Comparison of ENCODE assay signal across 24 mouse cellular contexts in the genomic region with DNA sequence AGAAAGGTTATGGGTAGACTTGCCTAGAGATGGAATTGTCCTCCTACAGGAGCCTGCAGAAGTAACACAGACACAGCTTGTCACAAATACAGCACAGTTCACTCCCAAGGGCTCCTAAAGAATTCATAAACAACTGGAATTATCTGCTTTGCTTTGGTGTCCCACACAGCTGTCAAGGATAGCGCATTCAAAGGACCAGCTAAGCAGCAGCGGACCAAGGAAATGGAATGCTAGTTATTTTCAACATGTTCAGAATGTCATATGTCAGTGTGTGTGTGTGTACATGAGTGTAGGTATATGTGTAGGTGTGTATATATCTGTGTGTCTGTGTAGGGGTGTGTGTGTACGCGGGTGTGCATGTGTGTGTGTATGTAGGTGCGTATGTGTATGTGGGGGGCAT. TPM values are rescaled to one million over a fixed set of nuclear protein-coding genes. Genes with fewer than 3 reads are reported as not detected.
A peak's percentile ranks its signal among the peaks of the same experiment; 100 is the strongest.
DNase-seq lines count a peak whose midpoint lies in the region; ATAC-seq and TF ChIP-seq lines count a peak whose summit lies in the region.
"Had no signal": no experiment of that assay in that cellular context is flagged by ENCODE, and none has a peak within 500 bp of the region (broad histone marks: within the 10 kb centered on the region; RNA-seq: fewer than 3 reads in every experiment).

No protein-coding gene starts in this region.

- no peaks in the 10 kb centered on the region for H3K9me3 ChIP-seq in heart, embryonic 16.5 days (replicated peaks; ENCODE audit: control insufficient read depth, low read length)
- no peaks in the 10 kb centered on the region for H3K9me3 ChIP-seq in heart, embryonic 12.5 days (replicated peaks)
- H3K9me3 ChIP-seq in lung, postnatal 0 days (ENCODE audit: low read length), result no peaks in the 10 kb centered on the region
- H3K9me3 ChIP-seq in intestine, embryonic 16.5 days (ENCODE audit: control insufficient read depth, low read length), result no peaks in the 10 kb centered on the region
- H3K9me3 ChIP-seq: embryonic facial prominence, embryonic 13.5 days; hindbrain, embryonic 10.5 days; liver, embryonic 12.5 days; midbrain, embryonic 12.5 days had no signal

- 74% methylated on average over 5 of the region's 5 CpGs for WGBS in heart, embryonic 16.5 days
- 87% methylated on average over 5 of the region's 5 CpGs for WGBS in heart, embryonic 12.5 days
- WGBS in lung, postnatal 0 days, result 74% methylated on average over 5 of the region's 5 CpGs
- WGBS in lung, adult 2 months, result 91% methylated on average over 5 of the region's 5 CpGs
- 74% methylated on average over 5 of the region's 5 CpGs for WGBS in intestine, embryonic 16.5 days
- 79% methylated on average over 5 of the region's 5 CpGs for WGBS in small intestine, adult 2 months

- no peak for TF ChIP-seq EP300 in lung, postnatal 0 days (IDR thresholded peaks at IDR 0.05)

- ATAC-seq in heart, embryonic 16.5 days (replicated peaks; ENCODE audit: extremely low read depth, insufficient read depth, low FRiP score), result no peak
- ATAC-seq in heart, embryonic 12.5 days (ENCODE audit: insufficient number of reproducible peaks, low FRiP score), result no peak
- ATAC-seq in lung, postnatal 0 days, result no peak
- no peak for ATAC-seq in intestine, embryonic 16.5 days
- ATAC-seq: forebrain, embryonic 14.5 days; hindbrain, embryonic 16.5 days; liver, embryonic 12.5 days had no signal

- peak overlapping the region; percentile 32; the same call in 1 of the 2 replicates for H3K27ac ChIP-seq in heart, embryonic 16.5 days (ENCODE audit: low read length)
- H3K27ac ChIP-seq in heart, embryonic 12.5 days (ENCODE audit: poor library complexity, severe bottlenecking), result no peak overlapping the region
- H3K27ac ChIP-seq in lung, postnatal 0 days (ENCODE audit: low read length), result no peak overlapping the region
- peak overlapping the region; percentile 76 for H3K27ac ChIP-seq in intestine, embryonic 16.5 days (ENCODE audit: low read length)
- H3K27ac ChIP-seq in small intestine, adult 2 months (ENCODE audit: insufficient read depth, low read depth, low read length), result peak overlapping the region; percentile 73; the same call in 1 of the 2 replicates
- H3K27ac ChIP-seq: embryonic facial prominence, embryonic 13.5 days; hindbrain, embryonic 10.5 days; kidney, postnatal 0 days; left cerebral cortex, adult 2 months; liver, embryonic 12.5 days; midbrain, embryonic 12.5 days had no signal

- no peak for TF ChIP-seq POLR2A in lung, adult 2 months (IDR thresholded peaks at IDR 0.05; ENCODE audit: borderline replicate concordance, extremely low read depth, low read depth, low read length)
- TF ChIP-seq POLR2A in small intestine, adult 2 months (IDR thresholded peaks at IDR 0.05; ENCODE audit: low read depth, low read length), result no peak

- H3K4me3 ChIP-seq in heart, embryonic 16.5 days (ENCODE audit: low read length), result no peak overlapping the region
- no peak overlapping the region for H3K4me3 ChIP-seq in heart, embryonic 12.5 days
- H3K4me3 ChIP-seq in lung, postnatal 0 days (ENCODE audit: low read depth, low read length), result no peak overlapping the region
- no peak overlapping the region for H3K4me3 ChIP-seq in lung, adult 2 months (replicated peaks; ENCODE audit: extremely low read depth, low read depth, low read length)
- no peak overlapping the region for H3K4me3 ChIP-seq in intestine, embryonic 16.5 days (ENCODE audit: low read length)
- no peak overlapping the region for H3K4me3 ChIP-seq in small intestine, adult 2 months (ENCODE audit: low read depth, low read length)
- H3K4me3 ChIP-seq: embryonic facial prominence, embryonic 13.5 days; hindbrain, embryonic 10.5 days; left cerebral cortex, adult 2 months; liver, embryonic 12.5 days; midbrain, embryonic 12.5 days had no signal

- no peak for TF ChIP-seq CTCF in lung, postnatal 0 days (IDR thresholded peaks at IDR 0.05)
- TF ChIP-seq CTCF in lung, adult 2 months (IDR thresholded peaks at IDR 0.05; ENCODE audit: insufficient read depth, low read length), result no peak
- no peak for TF ChIP-seq CTCF in small intestine, adult 2 months (IDR thresholded peaks at IDR 0.05; ENCODE audit: extremely low read depth, insufficient read length, insufficient replicate concordance, low read depth, low read length)

- no peak overlapping the region for H3K4me2 ChIP-seq in heart, embryonic 16.5 days (ENCODE audit: low read depth, low read length)
- H3K4me2 ChIP-seq in heart, embryonic 12.5 days, result no peak overlapping the region
- H3K4me2 ChIP-seq in lung, postnatal 0 days (replicated peaks; ENCODE audit: low read depth, low read length), result no peak overlapping the region
- H3K4me2 ChIP-seq in intestine, embryonic 16.5 days (ENCODE audit: low read depth, low read length), result no peak overlapping the region
- H3K4me2 ChIP-seq: embryonic facial prominence, embryonic 13.5 days; liver, embryonic 12.5 days; midbrain, embryonic 12.5 days had no signal

- peak; percentile 27 for DNase-seq in lung, postnatal 0 days (ENCODE audit: low spot score)
- DNase-seq in lung, adult 2 months, result no peak
- DNase-seq in spleen, adult 12 weeks (ENCODE audit: low spot score), result no peak
- DNase-seq: adrenal gland, adult 8-10 months; B cell, adult 2 months; cerebellum, adult 18-20 months; cerebellum, postnatal 25 days; gastrocnemius, postnatal 10 days; kidney, adult 18-20 months; lung, adult 18-20 months; right cerebral cortex, postnatal 14 days; thymus, postnatal 36 days had no signal

- no peaks in the 10 kb centered on the region for H3K36me3 ChIP-seq in heart, embryonic 16.5 days (ENCODE audit: control insufficient read depth, insufficient read depth)
- H3K36me3 ChIP-seq in heart, embryonic 12.5 days, result no peaks in the 10 kb centered on the region
- no peaks in the 10 kb centered on the region for H3K36me3 ChIP-seq in lung, postnatal 0 days (ENCODE audit: insufficient read depth, low read length)
- no peaks in the 10 kb centered on the region for H3K36me3 ChIP-seq in intestine, embryonic 16.5 days (ENCODE audit: control insufficient read depth, insufficient read depth, low read length)
- no peaks in the 10 kb centered on the region for H3K36me3 ChIP-seq in small intestine, adult 2 months (ENCODE audit: control insufficient read depth, insufficient read depth, low read length)
- H3K36me3 ChIP-seq: embryonic facial prominence, embryonic 13.5 days; hindbrain, embryonic 10.5 days; liver, embryonic 12.5 days; midbrain, embryonic 12.5 days had no signal

- H3K27me3 ChIP-seq in heart, embryonic 16.5 days (ENCODE audit: control insufficient read depth, insufficient read depth, low read length), result no peaks in the 10 kb centered on the region
- no peaks in the 10 kb centered on the region for H3K27me3 ChIP-seq in heart, embryonic 12.5 days (replicated peaks)
- H3K27me3 ChIP-seq in lung, postnatal 0 days (replicated peaks; ENCODE audit: insufficient read depth, low read length), result no peaks in the 10 kb centered on the region
- no peaks in the 10 kb centered on the region for H3K27me3 ChIP-seq in intestine, embryonic 16.5 days (replicated peaks; ENCODE audit: control insufficient read depth, insufficient read depth, low read length)
- H3K27me3 ChIP-seq in small intestine, adult 2 months (ENCODE audit: control insufficient read depth, insufficient read depth, low read length), result no peaks in the 10 kb centered on the region
- H3K27me3 ChIP-seq: embryonic facial prominence, embryonic 13.5 days; midbrain, embryonic 12.5 days had no signal

- H3K9ac ChIP-seq in heart, embryonic 16.5 days (ENCODE audit: low read length), result no peak overlapping the region
- H3K9ac ChIP-seq in heart, embryonic 12.5 days, result no peak overlapping the region
- H3K9ac ChIP-seq in lung, postnatal 0 days (replicated peaks; ENCODE audit: low read depth), result no peak overlapping the region
- no peak overlapping the region for H3K9ac ChIP-seq in intestine, embryonic 16.5 days (ENCODE audit: low read depth, low read length)
- H3K9ac ChIP-seq: embryonic facial prominence, embryonic 13.5 days; liver, embryonic 12.5 days; midbrain, embryonic 12.5 days had no signal

- H3K4me1 ChIP-seq in heart, embryonic 16.5 days (ENCODE audit: control insufficient read depth, insufficient read depth, low read length), result peaks cover 10% of the 10 kb centered on the region; the same call in 1 of the 2 replicates
- peaks cover 13% of the 10 kb centered on the region for H3K4me1 ChIP-seq in heart, embryonic 12.5 days (replicated peaks)
- H3K4me1 ChIP-seq in lung, postnatal 0 days (ENCODE audit: insufficient read depth, low read depth, low read length), result no peaks in the 10 kb centered on the region
- no peaks in the 10 kb centered on the region for H3K4me1 ChIP-seq in lung, adult 2 months (ENCODE audit: control insufficient read depth, insufficient read depth, low read length)
- peaks cover 6% of the 10 kb centered on the region; the same call in 1 of the 2 replicates for H3K4me1 ChIP-seq in intestine, embryonic 16.5 days (ENCODE audit: control insufficient read depth, insufficient read depth, low read length)
- peaks cover 22% of the 10 kb centered on the region for H3K4me1 ChIP-seq in small intestine, adult 2 months (ENCODE audit: control insufficient read depth, insufficient read depth, insufficient read length, low read length)
- H3K4me1 ChIP-seq: embryonic facial prominence, embryonic 13.5 days; hindbrain, embryonic 10.5 days; midbrain, embryonic 12.5 days had no signal

RNA-seq across cellular contexts. Expression of a gene that starts 14.1 kb away (rescaled TPM):
- polyA plus RNA-seq in heart, embryonic 16.5 days (2015; fragmentation: Nextera tagmentation; extraction: Ambion mirVana), result 23.1 and 25.3 TPM in 2 replicates
- 30.2 and 32.4 TPM in 2 replicates for polyA plus RNA-seq in heart, embryonic 12.5 days (2016; fragmentation: Nextera tagmentation; extraction: Ambion mirVana)
- 15.3 and 16.4 TPM in 2 replicates for polyA plus RNA-seq in lung, postnatal 0 days (2015; fragmentation: Nextera tagmentation; extraction: Ambion mirVana)
- 16.3 and 25.9 TPM in 2 replicates for polyA plus RNA-seq in lung, adult 2 months (2012; rRNA removed)
- 38.6 and 47.1 TPM in 2 replicates for polyA plus RNA-seq in intestine, embryonic 16.5 days (2015; fragmentation: Nextera tagmentation; extraction: Ambion mirVana)
- 12.7 and 25.7 TPM in 2 replicates for polyA plus RNA-seq in small intestine, adult 2 months (2012; rRNA removed)

RNA-seq across cellular contexts. Expression of a gene that starts 58.8 kb away (rescaled TPM):
- 8.5 and 9.0 TPM in 2 replicates for polyA plus RNA-seq in heart, embryonic 16.5 days (2015; fragmentation: Nextera tagmentation; extraction: Ambion mirVana)
- 4.5 and 5.4 TPM in 2 replicates for polyA plus RNA-seq in heart, embryonic 12.5 days (2016; fragmentation: Nextera tagmentation; extraction: Ambion mirVana)
- 36.1 and 37.8 TPM in 2 replicates for polyA plus RNA-seq in lung, postnatal 0 days (2015; fragmentation: Nextera tagmentation; extraction: Ambion mirVana)
- polyA plus RNA-seq in lung, adult 2 months (2012; rRNA removed), result 73.2 and 105 TPM in 2 replicates
- 6.8 and 7.0 TPM in 2 replicates for polyA plus RNA-seq in intestine, embryonic 16.5 days (2015; fragmentation: Nextera tagmentation; extraction: Ambion mirVana)
- polyA plus RNA-seq in small intestine, adult 2 months (2012; rRNA removed), result 21.5 and 31.0 TPM in 2 replicates

Comparison
In these comparisons a context has a peak if more than half of its experiments do, and no peak if none do; other contexts are left out.
1. H3K27ac ChIP-seq: peak in heart, embryonic 16.5 days (single experiment), intestine, embryonic 16.5 days (single experiment) and small intestine, adult 2 months (single experiment); none in heart, embryonic 12.5 days (single experiment) and lung, postnatal 0 days (single experiment).